Mouse (Mus musculus): ENCODE measurements around the gene Lypd8. TPM values are rescaled to one million over a fixed set of nuclear protein-coding genes. Genes with fewer than 3 reads are reported as not detected.

Gene Lypd8
- polyA plus RNA-seq, 1 experiment from 2014 or later, result not detected

DNA sequence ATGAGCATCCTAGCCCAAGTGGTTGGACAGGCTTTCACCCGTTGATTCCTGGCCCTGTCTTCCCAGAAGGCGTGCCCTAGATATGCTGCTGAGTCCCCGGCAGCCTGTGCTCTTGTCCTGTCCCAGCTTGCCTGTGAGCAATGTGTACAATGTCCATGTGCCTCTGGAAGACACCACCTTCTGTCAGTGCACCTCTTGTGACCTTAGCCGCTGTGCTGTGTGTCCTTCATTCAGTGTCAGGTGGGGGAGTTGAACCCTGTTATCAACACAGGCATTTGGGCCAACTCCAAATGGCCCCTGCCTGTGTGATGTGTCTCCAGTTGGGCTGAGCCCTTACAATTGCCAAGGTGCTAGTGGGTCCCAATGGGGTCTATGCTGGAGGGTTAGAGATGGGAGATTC is 32.1 kb upstream of the Lypd8 start:
- no peak overlapping the region for H3K4me2 ChIP-seq (ENCODE audit: low read depth, low read length)
- no peaks in the 10 kb centered on the region for H3K9me3 ChIP-seq (ENCODE audit: low read length)
- peaks cover 28% of the 10 kb centered on the region for H3K36me3 ChIP-seq (replicated peaks; ENCODE audit: insufficient read depth, low read length)
- TF ChIP-seq EP300 (IDR thresholded peaks at IDR 0.05; ENCODE audit: low read depth), result no peak
- TF ChIP-seq CTCF (IDR thresholded peaks at IDR 0.05; ENCODE audit: low read depth), result no peak
- no peak overlapping the region for H3K27ac ChIP-seq (ENCODE audit: low read depth)
- 84% methylated on average over 4 of the region's 4 CpGs for WGBS (ENCODE audit: insufficient replicate concordance)
- no peaks in the 10 kb centered on the region for H3K27me3 ChIP-seq (ENCODE audit: insufficient read depth, low read length)
- H3K4me3 ChIP-seq (ENCODE audit: low read depth, low read length), result no peak overlapping the region
- ATAC-seq (no peak), DNase-seq (no peak)
- no peak overlapping the region for H3K9ac ChIP-seq (replicated peaks)
- 0 out of 2 replicates have a peak, but pooled peaks cover 7% of the 10 kb centered on the region for H3K4me1 ChIP-seq (ENCODE audit: insufficient read depth)

DNA sequence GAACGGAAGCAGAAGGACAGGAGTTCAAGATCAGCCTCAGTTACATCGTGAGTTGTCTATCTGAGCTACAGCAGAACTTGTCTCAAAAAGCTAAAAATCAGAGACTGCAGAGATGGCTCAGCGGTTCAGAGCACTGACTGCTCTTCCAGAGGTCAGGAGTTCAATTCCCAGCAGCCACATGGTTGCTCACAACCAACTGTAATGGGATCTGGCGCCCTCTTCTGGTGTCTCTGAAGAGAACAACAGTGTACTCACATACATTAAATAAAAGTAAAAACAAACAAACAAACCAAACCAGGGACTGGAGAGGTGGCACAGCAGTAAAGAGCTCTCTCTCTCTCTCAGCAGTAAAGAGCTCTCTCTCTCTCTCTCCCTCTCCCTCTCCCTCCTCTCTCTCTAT is 28.2 kb upstream of the Lypd8 start:
- H3K9me3 ChIP-seq (ENCODE audit: low read length), result no peaks in the 10 kb centered on the region
- H3K4me3 ChIP-seq (ENCODE audit: low read depth, low read length), result no peak overlapping the region
- 72% methylated on average over 4 of the region's 4 CpGs for WGBS (ENCODE audit: insufficient replicate concordance)
- TF ChIP-seq EP300 (IDR thresholded peaks at IDR 0.05; ENCODE audit: low read depth) (no peak), CTCF (IDR thresholded peaks at IDR 0.05; ENCODE audit: low read depth) (peak; percentile 40)
- H3K27me3 ChIP-seq (ENCODE audit: insufficient read depth, low read length), result no peaks in the 10 kb centered on the region
- no peak overlapping the region for H3K9ac ChIP-seq (replicated peaks)
- no peak for ATAC-seq
- H3K4me1 ChIP-seq (ENCODE audit: insufficient read depth), result peaks cover 16% of the 10 kb centered on the region; the same call in 1 of the 2 replicates
- peaks cover 17% of the 10 kb centered on the region for H3K36me3 ChIP-seq (replicated peaks; ENCODE audit: insufficient read depth, low read length)
- 0 out of 2 replicates have a peak overlapping the region, but pooled peaks have one; percentile 30 for H3K27ac ChIP-seq (ENCODE audit: low read depth)
- no peak overlapping the region for H3K4me2 ChIP-seq (ENCODE audit: low read depth, low read length)
- DNase-seq, result no peak

DNA sequence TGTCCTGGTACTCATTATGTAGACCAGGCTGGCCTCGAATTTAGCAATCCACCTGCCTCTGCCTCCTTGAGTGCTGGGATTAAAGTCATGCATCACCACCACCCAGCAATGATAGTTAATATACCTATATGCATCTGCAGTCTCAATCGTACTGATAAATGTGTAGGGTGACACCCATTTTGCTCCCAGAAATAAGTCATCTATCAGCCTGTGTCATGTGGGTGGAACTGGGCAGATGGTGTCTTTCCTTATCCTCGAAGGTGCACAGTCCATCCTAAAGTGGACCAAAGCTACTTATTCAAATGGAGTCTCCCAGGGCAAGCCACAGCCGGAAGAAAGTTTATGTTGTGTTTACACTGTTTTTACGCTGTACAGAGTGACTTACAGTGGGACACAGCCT is 27.7 kb upstream of the Lypd8 start:
- no peak for DNase-seq
- 0 out of 2 replicates have a peak overlapping the region, but pooled peaks have one; percentile 30 for H3K27ac ChIP-seq (ENCODE audit: low read depth)
- H3K36me3 ChIP-seq (replicated peaks; ENCODE audit: insufficient read depth, low read length), result peaks cover 11% of the 10 kb centered on the region
- TF ChIP-seq EP300 (IDR thresholded peaks at IDR 0.05; ENCODE audit: low read depth) (peak; percentile 72), CTCF (IDR thresholded peaks at IDR 0.05; ENCODE audit: low read depth) (no peak)
- H3K9ac ChIP-seq (replicated peaks), result no peak overlapping the region
- peak; percentile 20; the same call in 1 of the 2 replicates for ATAC-seq
- peaks cover 16% of the 10 kb centered on the region; the same call in 1 of the 2 replicates for H3K4me1 ChIP-seq (ENCODE audit: insufficient read depth)
- no peak overlapping the region for H3K4me3 ChIP-seq (ENCODE audit: low read depth, low read length)
- no peaks in the 10 kb centered on the region for H3K27me3 ChIP-seq (ENCODE audit: insufficient read depth, low read length)
- H3K9me3 ChIP-seq (ENCODE audit: low read length), result no peaks in the 10 kb centered on the region
- 59% methylated on average over 5 of the region's 5 CpGs for WGBS (ENCODE audit: insufficient replicate concordance)
- no peak overlapping the region for H3K4me2 ChIP-seq (ENCODE audit: low read depth, low read length)

DNA sequence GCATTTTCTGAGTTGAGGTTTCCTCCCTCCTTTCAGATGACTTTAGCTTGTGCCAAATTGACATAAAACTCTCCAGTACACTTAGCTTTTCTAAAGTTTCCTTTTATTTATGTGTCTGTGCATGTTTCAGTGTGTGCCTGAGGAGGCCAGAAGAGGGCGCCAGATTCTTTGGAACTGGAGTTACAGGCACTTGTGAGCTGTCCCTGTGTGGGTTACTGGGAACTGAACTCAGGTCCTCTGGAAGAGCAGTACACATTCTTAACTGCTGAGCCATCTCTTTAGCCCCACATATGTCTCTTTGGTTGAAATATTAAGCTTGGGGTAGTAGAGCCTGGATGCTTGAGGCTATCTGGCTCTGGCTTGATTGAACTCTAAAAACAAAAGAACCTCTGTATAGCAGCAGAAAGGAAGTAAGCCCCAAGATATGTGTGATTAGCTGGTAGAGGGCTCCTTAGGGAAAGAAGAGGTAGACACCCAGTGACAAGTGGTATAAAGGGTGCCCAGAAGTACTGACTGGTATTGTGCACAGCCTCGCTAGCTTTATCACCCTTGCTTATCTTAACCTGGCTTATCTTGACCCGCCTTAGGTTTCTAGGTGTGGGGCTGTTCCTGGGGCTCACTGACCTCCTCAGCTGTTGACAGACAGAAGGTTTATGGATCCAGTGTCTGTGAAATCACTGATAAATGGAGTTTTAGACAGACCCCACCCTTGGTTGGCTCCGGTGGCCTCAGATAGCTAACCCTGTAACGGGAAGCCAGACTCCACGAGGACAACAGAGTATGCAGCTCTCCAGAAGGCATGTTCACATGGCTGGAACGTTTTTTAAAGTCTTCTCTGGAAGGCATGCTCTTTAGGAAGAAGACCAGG is 25.9 kb upstream of the Lypd8 start:
- peak; percentile 97 for TF ChIP-seq EP300 (IDR thresholded peaks at IDR 0.05; ENCODE audit: low read depth)
- TF ChIP-seq CTCF (IDR thresholded peaks at IDR 0.05; ENCODE audit: low read depth), result peak; percentile 70
- Histone ChIP-seq H3K27ac (ENCODE audit: low read depth) (peak overlapping the region; percentile 49), H3K9ac (replicated peaks) (no peak overlapping the region; the same call in 1 of the 2 replicates), H3K36me3 (replicated peaks; ENCODE audit: insufficient read depth, low read length) (no peaks in the 10 kb centered on the region), H3K4me1 (ENCODE audit: insufficient read depth) (peaks cover 16% of the 10 kb centered on the region; the same call in 1 of the 2 replicates), H3K4me3 (ENCODE audit: low read depth, low read length) (no peak overlapping the region), H3K9me3 (ENCODE audit: low read length) (no peaks in the 10 kb centered on the region), H3K27me3 (ENCODE audit: insufficient read depth, low read length) (no peaks in the 10 kb centered on the region), H3K4me2 (ENCODE audit: low read depth, low read length) (peak overlapping the region; percentile 43; the same call in 1 of the 2 replicates)
- peak; percentile 92 for ATAC-seq
- WGBS (ENCODE audit: insufficient replicate concordance), result 21% methylated on average over 7 of the region's 7 CpGs
- peak; percentile 58 for DNase-seq

DNA sequence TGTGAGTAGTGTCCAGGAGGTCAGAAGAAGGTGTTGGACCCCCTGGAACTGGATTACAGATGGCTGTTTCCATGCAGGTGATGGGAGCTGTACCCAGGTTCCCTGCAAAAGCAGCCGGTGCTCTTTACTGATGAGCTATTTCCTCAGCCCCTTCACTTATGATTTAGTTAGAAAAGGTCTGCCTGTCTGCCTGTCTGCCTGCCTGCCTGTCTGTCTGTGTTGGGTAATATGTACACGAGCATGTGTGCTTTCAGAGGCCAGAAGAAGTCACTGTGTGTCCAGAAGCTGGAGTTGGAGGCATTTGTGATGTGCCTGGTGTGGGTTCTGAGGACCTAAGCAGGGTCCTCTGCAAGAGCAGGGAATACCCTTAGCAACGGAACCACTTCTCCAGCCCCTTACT is 25.1 kb upstream of the Lypd8 start:
- ATAC-seq (no peak), DNase-seq (no peak)
- Histone ChIP-seq H3K27me3 (ENCODE audit: insufficient read depth, low read length) (no peaks in the 10 kb centered on the region), H3K36me3 (replicated peaks; ENCODE audit: insufficient read depth, low read length) (no peaks in the 10 kb centered on the region), H3K4me2 (ENCODE audit: low read depth, low read length) (peak overlapping the region; percentile 43; the same call in 1 of the 2 replicates), H3K9ac (replicated peaks) (no peak overlapping the region; the same call in 1 of the 2 replicates), H3K27ac (ENCODE audit: low read depth) (peak overlapping the region; percentile 49; the same call in 1 of the 2 replicates), H3K4me1 (ENCODE audit: insufficient read depth) (peaks cover 16% of the 10 kb centered on the region; the same call in 1 of the 2 replicates), H3K4me3 (ENCODE audit: low read depth, low read length) (no peak overlapping the region), H3K9me3 (ENCODE audit: low read length) (no peaks in the 10 kb centered on the region)
- no peak for TF ChIP-seq EP300 (IDR thresholded peaks at IDR 0.05; ENCODE audit: low read depth)
- TF ChIP-seq CTCF (IDR thresholded peaks at IDR 0.05; ENCODE audit: low read depth), result no peak
- 56% methylated on average over 3 of the region's 3 CpGs for WGBS (ENCODE audit: insufficient replicate concordance)

DNA sequence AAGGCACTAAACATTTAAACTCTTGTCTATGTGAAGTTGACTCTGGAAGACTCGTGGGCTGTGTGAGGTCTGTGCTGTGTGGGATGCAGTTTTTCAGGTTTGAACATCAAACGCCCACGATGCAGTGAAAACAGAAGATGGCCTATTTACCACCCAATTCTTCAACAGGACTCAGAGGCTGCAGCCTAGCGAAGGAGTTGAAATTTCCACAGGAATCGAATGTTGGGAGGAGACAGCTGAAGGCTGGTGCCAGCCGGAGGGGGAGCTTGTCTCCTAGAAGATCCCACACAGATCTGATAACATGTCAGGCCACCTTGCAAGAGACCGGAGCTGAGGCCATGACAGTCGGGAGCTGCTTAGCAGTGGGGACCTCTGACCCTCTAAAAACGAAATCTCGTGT is 24.4 kb upstream of the Lypd8 start:
- Histone ChIP-seq H3K27me3 (ENCODE audit: insufficient read depth, low read length) (no peaks in the 10 kb centered on the region), H3K4me1 (ENCODE audit: insufficient read depth) (peaks cover 16% of the 10 kb centered on the region; the same call in 1 of the 2 replicates), H3K9me3 (ENCODE audit: low read length) (no peaks in the 10 kb centered on the region), H3K36me3 (replicated peaks; ENCODE audit: insufficient read depth, low read length) (no peaks in the 10 kb centered on the region), H3K4me3 (ENCODE audit: low read depth, low read length) (no peak overlapping the region), H3K4me2 (ENCODE audit: low read depth, low read length) (no peak overlapping the region), H3K9ac (replicated peaks) (no peak overlapping the region), H3K27ac (ENCODE audit: low read depth) (no peak overlapping the region)
- no peak for DNase-seq
- TF ChIP-seq CTCF (IDR thresholded peaks at IDR 0.05; ENCODE audit: low read depth) (no peak), EP300 (IDR thresholded peaks at IDR 0.05; ENCODE audit: low read depth) (no peak)
- ATAC-seq, result no peak
- 59% methylated on average over 10 of the region's 10 CpGs for WGBS (ENCODE audit: insufficient replicate concordance)

Data from liver, postnatal 0 days (tissue).